Mouse (Mus musculus) stomach, postnatal 0 days (tissue): ENCODE results near the gene Sgms1.

ENCODE experiments used
- CTCF ChIP-seq: IDR thresholded peaks from 2 replicates; pipeline ENCODE4 v1.5.1; 2016; ENCODE audit warnings: antibody characterized with exemption, low read depth, mild to moderate bottlenecking, moderate library complexity
- EP300 ChIP-seq: optimal IDR thresholded peaks from 2 replicates; pipeline ENCODE3; 2016; ENCODE audit warnings: antibody characterized with exemption

- TF ChIP-seq CTCF (no peak), EP300 (no peak)
These were observed 70.5 kb downstream of the Sgms1 start for GRCm38 (mm10) chr19:32319057-32319456.
